Comparison of ENCODE assay signal across 8 mouse cellular contexts in genomic region chr2:62412081-62412821, GRCm38 (mm10). TPM values are rescaled to one million over a fixed set of nuclear protein-coding genes. Genes with fewer than 3 reads are reported as not detected.
DNase-seq lines count a peak whose midpoint lies in the region; ATAC-seq lines count a peak whose summit lies in the region.

Dpp4 (minus strand) TSS chr2:62412231.

- H3K27me3 ChIP-seq in heart, embryonic 15.5 days, result no peaks in the 10 kb centered on the region
- H3K27me3 ChIP-seq in hindbrain, embryonic 12.5 days, result peaks cover 25% of the 10 kb centered on the region
- H3K27me3 ChIP-seq in midbrain, embryonic 12.5 days, result peaks cover 22% of the 10 kb centered on the region

- H3K9me3 ChIP-seq in heart, embryonic 15.5 days (replicated peaks), result no peaks in the 10 kb centered on the region
- H3K9me3 ChIP-seq in hindbrain, embryonic 12.5 days (replicated peaks), result no peaks in the 10 kb centered on the region
- no peaks in the 10 kb centered on the region for H3K9me3 ChIP-seq in midbrain, embryonic 12.5 days

- H3K4me1 ChIP-seq in heart, embryonic 15.5 days (replicated peaks), result peaks cover 9% of the 10 kb centered on the region; the same call in 1 of the 2 replicates
- H3K4me1 ChIP-seq in hindbrain, embryonic 12.5 days, result peaks cover 10% of the 10 kb centered on the region
- peaks cover 10% of the 10 kb centered on the region; the same call in 1 of the 2 replicates for H3K4me1 ChIP-seq in midbrain, embryonic 12.5 days

- 50% methylated on average over 13 of the region's 13 CpGs for WGBS in heart, embryonic 15.5 days
- WGBS in hindbrain, embryonic 12.5 days, result 57% methylated on average over 13 of the region's 13 CpGs
- 49% methylated on average over 13 of the region's 13 CpGs for WGBS in midbrain, embryonic 12.5 days

- DNase-seq in heart, postnatal 4 days, result no peak
- peak; percentile 57 for DNase-seq in R1 (ENCODE audit: low read depth, low spot score)
- no peak for DNase-seq in c-Kit-positive CD71-positive TER-119-positive erythroid progenitor cells, embryonic 14.5 days (ENCODE audit: low spot score)
- DNase-seq in retina, embryonic 14.5 days (ENCODE audit: low spot score), result no peak
- no peak for DNase-seq in adrenal gland, postnatal 10 days

- ATAC-seq in heart, embryonic 15.5 days (replicated peaks; ENCODE audit: insufficient number of reproducible peaks, insufficient read depth, low FRiP score, low read depth), result no peak
- 0 out of 2 replicates have a peak, but pooled peaks have one; percentile 6 for ATAC-seq in hindbrain, embryonic 12.5 days (ENCODE audit: low FRiP score)
- ATAC-seq in midbrain, embryonic 12.5 days (ENCODE audit: low FRiP score, low read depth), result 0 out of 2 replicates have a peak, but pooled peaks have one; percentile 28

- H3K36me3 ChIP-seq in heart, embryonic 15.5 days, result no peaks in the 10 kb centered on the region
- H3K36me3 ChIP-seq in hindbrain, embryonic 12.5 days, result no peaks in the 10 kb centered on the region
- no peaks in the 10 kb centered on the region for H3K36me3 ChIP-seq in midbrain, embryonic 12.5 days

- H3K4me3 ChIP-seq in heart, embryonic 15.5 days, result peak within 1 kb of the TSS; percentile 58
- H3K4me3 ChIP-seq in hindbrain, embryonic 12.5 days, result peak within 1 kb of the TSS; percentile 34
- peak within 1 kb of the TSS; percentile 44 for H3K4me3 ChIP-seq in midbrain, embryonic 12.5 days

- H3K27ac ChIP-seq in heart, embryonic 15.5 days, result peak within 1 kb of the TSS; percentile 59
- H3K27ac ChIP-seq in hindbrain, embryonic 12.5 days, result no peak within 1 kb of the TSS
- H3K27ac ChIP-seq in midbrain, embryonic 12.5 days (replicated peaks), result no peak within 1 kb of the TSS

- peak within 1 kb of the TSS; percentile 94 for H3K4me2 ChIP-seq in heart, embryonic 15.5 days
- peak within 1 kb of the TSS; percentile 71 for H3K4me2 ChIP-seq in hindbrain, embryonic 12.5 days (replicated peaks)
- H3K4me2 ChIP-seq in midbrain, embryonic 12.5 days (replicated peaks), result peak within 1 kb of the TSS; percentile 88

- H3K9ac ChIP-seq in heart, embryonic 15.5 days, result peak within 1 kb of the TSS; percentile 62
- H3K9ac ChIP-seq in hindbrain, embryonic 12.5 days, result peak within 1 kb of the TSS; percentile 28; the same call in 1 of the 2 replicates
- H3K9ac ChIP-seq in midbrain, embryonic 12.5 days (replicated peaks), result peak within 1 kb of the TSS; percentile 52

RNA-seq across cellular contexts. Expression of gene Dpp4, which starts in this region (rescaled TPM):
- polyA plus RNA-seq in heart, embryonic 15.5 days (2015; fragmentation: Nextera tagmentation; extraction: Ambion mirVana), result 12.8 and 19.5 TPM in 2 replicates
- total RNA-seq in heart, postnatal 4 days (2021), result 10 to 100 TPM in 1 of 2 experiments, 1 to 10 TPM in 1; 8.2 to 10.6 TPM
- 0.99 and 1.9 TPM in 2 replicates for polyA plus RNA-seq in hindbrain, embryonic 12.5 days (2016; fragmentation: Nextera tagmentation; extraction: Ambion mirVana)
- 0.71 and 0.87 TPM in 2 replicates for polyA plus RNA-seq in midbrain, embryonic 12.5 days (2016; fragmentation: Nextera tagmentation; extraction: Ambion mirVana)
- total RNA-seq in adrenal gland, postnatal 10 days (2021), result 10 to 100 TPM in 1 of 2 experiments, 1 to 10 TPM in 1; 9.5 to 14.5 TPM

Comparison
In these comparisons a context has a peak if more than half of its experiments do, and no peak if none do; other contexts are left out.
1. Peak in ATAC-seq, H3K4me3 ChIP-seq, H3K9ac ChIP-seq and H3K4me2 ChIP-seq in midbrain, embryonic 12.5 days; RNA of the gene not detected or under 1 TPM.